Mouse (Mus musculus) kidney, adult 18-20 months (tissue): ENCODE measurements around the gene Arhgap22.

ENCODE experiments used
- DNase-seq: peaks from one replicate; pipeline ENCODE4 v3.0.0; 2021

Gene Arhgap22

DNA sequence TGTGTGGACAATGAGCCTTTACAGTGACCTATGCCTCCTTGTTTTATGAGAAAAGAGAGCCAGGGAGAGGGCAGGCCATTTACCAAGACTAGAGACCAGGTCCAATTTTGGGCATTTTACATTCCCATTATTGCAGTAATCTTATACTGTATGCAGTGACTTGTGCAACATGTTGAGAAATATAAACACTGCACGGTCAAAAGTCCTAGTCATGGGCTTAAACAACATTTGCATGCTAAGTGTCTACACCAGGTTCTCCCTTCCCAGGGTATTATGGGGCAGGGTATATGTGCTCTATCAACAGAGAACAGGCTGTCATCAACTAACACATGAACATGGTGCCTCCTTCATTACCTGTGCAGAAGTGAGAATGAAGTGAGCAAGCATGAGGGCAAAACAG is 160.3 kb downstream of the Arhgap22 start:
- no peak for DNase-seq

DNA sequence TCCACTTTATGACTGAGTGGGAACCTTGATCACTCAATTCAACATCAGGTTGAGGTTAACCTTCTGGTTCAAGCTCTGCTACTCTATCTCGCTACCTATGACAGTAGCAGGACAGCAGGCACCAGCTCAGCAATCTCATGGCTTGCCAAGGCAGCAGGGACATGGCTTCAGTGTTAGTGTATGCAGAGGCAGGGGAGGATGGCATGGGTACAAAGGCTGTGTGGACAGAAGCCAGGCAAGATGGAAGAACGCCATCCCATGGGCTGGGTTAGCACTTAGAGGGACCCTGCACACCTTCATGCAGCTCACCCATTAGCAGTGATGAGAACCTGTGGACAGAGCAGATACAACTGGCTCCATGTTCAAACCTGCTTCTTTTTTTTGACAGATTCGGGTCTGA is 163.4 kb downstream of the Arhgap22 start:
- peak; percentile 34 for DNase-seq

DNA sequence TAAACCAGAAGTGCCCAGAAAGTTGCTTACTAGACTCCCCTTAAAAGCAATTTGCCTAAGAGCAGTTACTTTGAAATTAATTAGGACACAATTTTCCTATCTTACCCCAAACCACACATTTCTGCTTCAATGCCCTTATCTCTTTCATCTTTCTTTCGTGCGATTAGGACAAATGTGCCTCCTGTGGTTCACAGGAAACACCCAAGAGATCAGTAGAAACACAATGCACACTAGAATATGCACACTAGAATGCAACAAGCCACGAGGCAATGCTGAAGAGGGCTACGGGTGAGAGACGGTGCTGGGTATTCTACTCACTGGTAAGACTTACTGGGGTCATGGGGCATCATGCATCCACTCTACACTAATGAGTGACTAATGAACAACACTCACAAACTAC is 164.9 kb downstream of the Arhgap22 start:
- no peak for DNase-seq

DNA sequence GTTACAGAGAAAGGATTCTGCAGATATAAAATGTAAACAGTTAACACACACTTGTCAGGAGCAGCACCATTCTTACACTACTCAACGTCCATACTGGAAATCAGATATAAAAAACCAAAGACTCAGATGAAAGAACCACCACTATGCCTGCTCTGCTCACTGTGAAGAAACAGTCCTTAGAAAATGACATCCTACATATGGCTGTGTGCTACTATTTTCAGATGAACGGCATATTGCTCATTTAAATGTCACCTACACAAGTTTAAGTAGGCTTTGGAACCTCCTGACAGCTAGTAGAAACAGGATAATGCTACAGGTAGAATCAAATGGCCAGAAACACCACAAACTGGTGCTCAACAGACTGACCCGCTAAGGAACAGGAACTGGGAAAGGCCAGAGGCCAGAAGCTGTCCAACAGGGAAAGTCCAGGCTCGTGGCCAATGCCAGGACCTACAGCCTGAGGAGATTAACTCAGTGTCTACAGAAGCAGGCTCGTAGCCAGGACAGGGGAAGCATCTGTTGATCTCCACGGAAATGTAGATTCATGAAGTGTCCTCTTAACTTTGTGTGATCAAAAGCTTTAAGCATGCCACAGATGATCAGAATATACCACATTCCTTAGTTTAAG is 167.1 kb downstream of the Arhgap22 start:
- no peak for DNase-seq

DNA sequence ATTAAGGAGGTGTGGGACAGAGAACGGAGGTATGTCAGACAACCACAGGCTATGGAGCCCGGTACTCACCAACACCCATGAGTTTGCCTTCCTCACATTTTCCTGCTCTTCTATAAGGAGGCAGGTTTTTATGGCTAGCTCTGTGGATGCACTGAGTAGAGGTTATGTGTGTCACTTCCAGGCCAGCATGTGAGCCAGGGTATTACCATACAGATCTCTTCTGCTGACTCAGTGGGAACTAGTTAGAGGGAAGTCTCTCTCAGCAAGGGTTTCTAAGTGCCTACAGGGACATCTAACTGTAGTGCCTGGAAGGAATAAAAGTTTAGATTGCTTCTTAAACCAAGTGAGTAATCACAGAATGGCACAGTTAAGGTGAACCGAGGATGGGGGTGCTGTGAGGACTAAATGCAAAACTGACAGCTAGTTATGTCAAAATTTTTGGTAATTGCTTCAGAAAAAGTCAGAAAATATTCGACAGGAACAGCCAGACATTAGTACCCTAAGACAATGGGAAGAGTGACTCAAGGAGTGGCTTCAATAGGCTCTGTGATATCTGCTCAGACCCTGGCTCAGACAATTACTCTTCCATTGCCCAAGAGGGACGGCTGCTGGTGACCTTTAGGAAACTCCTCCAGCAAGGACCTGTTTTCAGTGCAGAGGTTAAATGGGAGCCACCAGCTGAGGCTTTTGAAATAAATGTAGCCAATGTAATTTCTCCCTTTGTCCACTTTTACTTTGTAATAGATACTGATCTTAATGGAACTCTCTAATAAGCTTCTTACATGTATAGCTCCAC is 184.4 kb downstream of the Arhgap22 start:
- DNase-seq: no peak

DNA sequence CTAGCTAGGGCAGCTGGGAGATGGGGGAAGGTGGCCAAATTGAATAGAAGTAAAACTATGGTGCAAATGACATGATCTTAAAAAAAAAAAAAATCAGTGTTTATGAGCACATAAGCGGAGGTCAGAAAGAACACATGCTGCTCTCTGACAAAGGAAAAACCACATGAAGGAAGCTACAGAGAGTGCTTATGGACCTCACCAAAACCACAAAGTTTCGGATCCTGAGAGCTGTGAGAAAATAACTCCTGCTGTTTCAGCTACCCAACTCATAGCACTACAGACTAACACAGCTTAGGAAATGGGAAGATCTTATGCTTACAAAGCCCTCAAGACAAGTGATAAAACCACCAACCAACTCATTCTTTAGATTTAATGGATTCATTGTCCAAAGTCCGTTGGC is 186.2 kb downstream of the Arhgap22 start:
- DNase-seq: no peak

DNA sequence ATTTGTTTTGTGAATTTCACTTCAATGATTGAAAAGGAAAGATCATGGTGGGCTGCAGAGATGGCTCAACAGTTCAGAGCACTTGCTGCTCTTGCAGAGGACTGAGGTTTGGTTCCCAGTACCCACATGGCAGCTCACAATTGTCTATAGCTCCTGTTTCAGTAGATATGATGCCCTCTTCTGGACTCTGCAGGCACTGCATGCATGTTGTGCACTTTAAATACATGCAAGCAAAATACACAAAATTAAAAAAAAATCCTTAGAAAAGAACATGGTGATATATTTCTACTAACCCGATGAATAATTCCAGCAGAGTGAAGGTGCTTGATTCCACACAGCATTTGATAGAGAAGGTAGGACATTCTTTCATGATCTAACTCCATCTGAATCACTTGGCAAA is 188.5 kb downstream of the Arhgap22 start:
- no peak for DNase-seq

DNA sequence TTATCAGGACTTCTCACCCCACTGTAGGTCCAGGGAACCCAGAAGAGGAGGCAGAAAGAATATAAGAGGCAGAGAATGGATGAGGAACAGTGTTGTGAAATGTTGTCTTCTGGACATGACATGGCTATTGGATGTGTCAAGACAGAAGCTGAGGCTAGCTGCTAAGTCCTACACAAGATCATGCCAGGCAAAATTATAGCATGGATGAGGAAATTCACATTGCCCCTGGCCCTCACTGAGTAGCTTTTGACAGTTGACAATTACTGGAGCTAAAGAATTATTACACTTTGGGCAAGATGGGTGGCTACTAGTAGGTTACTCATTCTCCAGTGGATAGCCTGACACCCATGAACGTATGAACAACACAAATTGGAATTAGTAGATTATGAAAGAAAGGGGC is 201.9 kb downstream of the Arhgap22 start:
- DNase-seq: no peak

DNA sequence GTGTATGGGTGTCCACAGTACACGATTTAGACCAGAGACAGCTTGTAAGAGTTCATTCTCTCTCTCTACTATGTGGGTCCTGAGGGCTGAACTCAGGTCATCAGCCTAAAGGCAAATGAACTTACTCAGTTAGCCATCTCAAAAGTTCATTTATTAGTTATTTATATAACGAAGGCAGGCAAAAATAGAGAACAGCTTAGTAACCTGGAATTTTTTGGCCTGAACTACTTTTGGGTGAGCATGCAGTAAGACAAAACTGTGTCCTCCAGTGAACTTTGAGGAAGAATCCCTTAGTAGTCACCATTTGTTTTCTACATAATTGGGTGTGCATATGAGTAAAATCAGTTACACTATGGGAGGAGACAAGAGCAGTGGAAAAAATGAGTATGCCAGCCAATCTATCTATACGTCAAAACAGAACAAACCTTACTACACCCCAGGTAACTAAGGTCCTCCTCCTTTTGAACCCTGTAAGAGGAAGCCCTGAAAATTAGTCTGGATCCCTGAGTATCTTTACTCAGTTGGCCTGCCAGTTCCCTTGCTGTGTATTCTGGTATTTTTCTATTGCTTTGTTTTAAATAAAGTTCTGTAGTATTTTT is 204.6 kb downstream of the Arhgap22 start:
- no peak for DNase-seq
